Mouse (Mus musculus): ENCODE measurements around the gene Abracl.

DNA sequence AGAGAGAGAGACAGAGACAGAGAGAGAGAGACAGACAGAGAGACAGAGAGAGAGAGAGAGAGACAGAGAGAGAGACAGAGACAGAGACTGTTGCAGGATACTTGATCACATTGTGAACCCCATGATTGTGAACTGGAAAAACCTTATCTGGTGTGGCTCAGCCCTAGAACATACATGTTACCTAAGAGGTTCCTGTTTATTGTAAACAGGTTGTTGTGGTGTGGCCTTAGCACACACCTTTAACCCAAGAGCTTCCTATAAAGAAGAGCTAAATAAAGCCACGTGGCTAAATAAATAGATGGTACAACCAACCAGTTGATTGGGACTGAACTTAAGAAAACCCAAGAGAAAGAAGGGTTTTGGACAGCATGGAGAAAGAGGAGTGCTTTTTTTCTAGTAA, 13.3 kb downstream of the Abracl start:
- TF ChIP-seq ZC3H11A (IDR thresholded peaks at IDR 0.05; ENCODE audit: borderline replicate concordance, low read depth, low read length), result no peak
- TF ChIP-seq CHD2 (IDR thresholded peaks at IDR 0.05; ENCODE audit: low read depth, low read length), result no peak
- no peak for TF ChIP-seq MAFK (IDR thresholded peaks at IDR 0.05; ENCODE audit: insufficient read depth, low read depth, low read length)
- TF ChIP-seq ZNF384 (IDR thresholded peaks at IDR 0.05; ENCODE audit: low read depth, low read length), result no peak

All from ES-E14 (cell line).